Mouse (Mus musculus): ENCODE results near the gene Szt2.

- no peak for TF ChIP-seq POLR2A (IDR thresholded peaks at IDR 0.05; ENCODE audit: low read depth, low read length)
- TF ChIP-seq CTCF (IDR thresholded peaks at IDR 0.05; ENCODE audit: borderline replicate concordance, insufficient read depth, low read length) = no peak
Observed at GRCm38 (mm10) chr4:118394505-118394904, 14.6 kb downstream of the Szt2 start.

All from embryonic fibroblast, embryonic 13.5 days (primary cell).